Mouse (Mus musculus) limb, embryonic 14.5 days (tissue): ENCODE measurements at regions not wholly inside any gene's neighbourhood (a gene's known extent, or its start where the extent isn't known, plus 50 kb on each side); places are given as distances from the start of the nearest gene placed in this dataset.
A peak's percentile ranks its signal among the peaks of the same experiment; 100 is the strongest.

Source experiments
- ATAC-seq: fragments of 200-750 bp; cut with Nextera tagmentation; 2 replicates; pipeline ENCODE4 v1.8.0; 2017; ENCODE audit warnings: low read depth, moderate number of reproducible peaks, moderate TSS enrichment; ENCODE audit not compliant: low FRiP score
- DNase-seq: peaks from one replicate; pipeline ENCODE4 v3.0.0-alpha.2; 2015; ENCODE audit warnings: low spot score
- H3K27ac ChIP-seq: fragments of 300-500 bp; sonication (generic); replicated peaks from 2 replicates; pipeline ENCODE4 v1.5.1; 2014; ENCODE audit warnings: low read depth, mild to moderate bottlenecking, low read length, moderate library complexity, mixed read lengths
- H3K27me3 ChIP-seq: fragments of 300-500 bp; sonication (generic); 2 replicates; pipeline ENCODE4 v1.6.1; 2014; ENCODE audit warnings: low read length, mixed read lengths; ENCODE audit not compliant: control insufficient read depth, insufficient read depth
- H3K36me3 ChIP-seq: fragments of 300-500 bp; sonication (generic); 2 replicates; pipeline ENCODE4 v1.6.1; 2014; ENCODE audit warnings: mild to moderate bottlenecking, low read length, moderate library complexity, mixed read lengths; ENCODE audit not compliant: control insufficient read depth, insufficient read depth
- H3K4me1 ChIP-seq: fragments of 300-500 bp; sonication (generic); 2 replicates; pipeline ENCODE4 v1.6.1; 2014; ENCODE audit warnings: antibody characterized with exemption, low read length, mixed read lengths; ENCODE audit not compliant: control insufficient read depth, insufficient read depth
- H3K4me2 ChIP-seq: fragments of 300-500 bp; sonication (generic); replicated peaks from 2 replicates; pipeline ENCODE4 v1.6.1; 2014; ENCODE audit warnings: low read depth, mild to moderate bottlenecking, low read length, moderate library complexity; ENCODE audit not compliant: severe bottlenecking
- H3K4me3 ChIP-seq: fragments of 300-500 bp; sonication (generic); replicated peaks from 2 replicates; pipeline ENCODE4 v1.5.1; 2014; ENCODE audit warnings: low read length
- H3K9ac ChIP-seq: fragments of 300-500 bp; sonication (generic); 2 replicates; pipeline ENCODE4 v1.6.1; 2014; ENCODE audit warnings: mild to moderate bottlenecking, low read depth, low read length, moderate library complexity; ENCODE audit not compliant: severe bottlenecking
- H3K9me3 ChIP-seq: fragments of 300-500 bp; sonication (generic); 2 replicates; pipeline ENCODE4 v1.6.1; 2016; ENCODE audit warnings: low read length; ENCODE audit not compliant: control insufficient read depth
- POLR2A ChIP-seq: fragments of 200-500 bp; IDR thresholded peaks from 2 replicates; pipeline ENCODE4 v1.8.0; 2012; ENCODE audit warnings: inconsistent platforms, mild to moderate bottlenecking, moderate library complexity, borderline replicate concordance; ENCODE audit not compliant: insufficient read depth, insufficient read length; ENCODE audit errors: extremely low read depth
- WGBS: fragments of 180-500 bp; shearing (Covaris S2); extraction: QIAGEN DNeasy Blood & Tissue Kit; methylation state at CpG from one replicate; pipeline ENCODE4 v1.1.7; 2014; 5-methylcytosine and 5-hydroxymethylcytosine counted together

DNA sequence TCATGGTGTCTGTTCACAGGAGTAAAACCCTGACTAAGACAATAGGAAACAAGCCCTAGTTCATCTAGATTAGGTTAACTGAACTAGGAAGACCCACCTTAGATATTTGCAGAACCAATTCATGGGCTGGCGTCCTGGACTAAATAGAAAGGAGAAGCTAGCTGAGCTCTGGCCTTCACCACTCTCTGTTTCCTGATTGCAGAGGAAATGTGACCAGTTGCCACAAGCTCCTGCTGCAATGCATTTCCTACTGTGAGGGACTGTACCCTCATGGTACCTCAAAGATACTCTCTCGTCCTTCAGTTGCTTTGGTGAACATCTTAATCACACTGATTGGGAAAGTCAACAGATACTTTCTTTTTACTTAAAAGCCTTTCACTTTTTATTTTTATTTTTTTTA lies 222.9 kb upstream of the Id2 start:
- Histone ChIP-seq H3K4me2 (no peak overlapping the region), H3K4me1 (peaks cover 6% of the 10 kb centered on the region), H3K9me3 (no peaks in the 10 kb centered on the region), H3K27me3 (no peaks in the 10 kb centered on the region), H3K9ac (no peak overlapping the region), H3K27ac (no peak overlapping the region), H3K36me3 (no peaks in the 10 kb centered on the region), H3K4me3 (no peak overlapping the region)
- DNase-seq (no peak), ATAC-seq (no peak)
- TF ChIP-seq POLR2A = no peak
- WGBS = 87% methylated on average over 2 of the region's 2 CpGs

- Histone ChIP-seq H3K9ac (no peak overlapping the region), H3K4me2 (no peak overlapping the region), H3K4me3 (no peak overlapping the region), H3K27ac (no peak overlapping the region), H3K27me3 (no peaks in the 10 kb centered on the region), H3K36me3 (no peaks in the 10 kb centered on the region), H3K9me3 (no peaks in the 10 kb centered on the region), H3K4me1 (peaks cover 6% of the 10 kb centered on the region)
- DNase-seq (no peak), ATAC-seq (no peak)
- 75% methylated on average over 4 of the region's 4 CpGs for WGBS
- no peak for TF ChIP-seq POLR2A
Measured at GRCm38 (mm10) chr12:25318072-25318671, 221.2 kb upstream of the Id2 start.

DNA sequence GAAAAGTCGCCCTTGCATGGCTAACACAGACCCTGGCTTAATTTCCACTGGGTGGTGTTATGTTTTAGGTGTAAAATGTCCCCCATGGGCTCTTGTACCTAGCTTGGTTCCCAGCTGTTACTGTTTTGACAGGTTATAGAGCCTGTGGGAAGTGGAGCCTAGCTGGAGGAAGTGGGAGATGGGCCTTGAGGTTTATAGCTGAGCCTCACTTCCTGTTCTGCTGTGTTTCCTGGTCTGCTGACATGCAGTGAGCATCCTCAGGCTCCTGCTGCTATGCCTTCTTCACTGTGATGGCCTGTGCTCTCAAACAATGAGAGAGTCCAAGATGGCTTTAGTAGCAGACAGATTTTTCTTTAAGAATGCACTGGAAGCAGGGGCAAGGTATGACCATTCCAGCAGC lies 219.0 kb upstream of the Id2 start:
- peaks cover 6% of the 10 kb centered on the region for H3K4me1 ChIP-seq
- H3K27ac ChIP-seq = no peak overlapping the region
- DNase-seq (no peak), ATAC-seq (no peak)
- WGBS = 40% methylated on average over 1 of the region's 1 CpGs
- H3K9me3 ChIP-seq = no peaks in the 10 kb centered on the region
- TF ChIP-seq POLR2A = no peak
- no peak overlapping the region for H3K4me2 ChIP-seq
- H3K4me3 ChIP-seq = no peak overlapping the region
- H3K27me3 ChIP-seq = no peaks in the 10 kb centered on the region
- no peaks in the 10 kb centered on the region for H3K36me3 ChIP-seq
- no peak overlapping the region for H3K9ac ChIP-seq

DNA sequence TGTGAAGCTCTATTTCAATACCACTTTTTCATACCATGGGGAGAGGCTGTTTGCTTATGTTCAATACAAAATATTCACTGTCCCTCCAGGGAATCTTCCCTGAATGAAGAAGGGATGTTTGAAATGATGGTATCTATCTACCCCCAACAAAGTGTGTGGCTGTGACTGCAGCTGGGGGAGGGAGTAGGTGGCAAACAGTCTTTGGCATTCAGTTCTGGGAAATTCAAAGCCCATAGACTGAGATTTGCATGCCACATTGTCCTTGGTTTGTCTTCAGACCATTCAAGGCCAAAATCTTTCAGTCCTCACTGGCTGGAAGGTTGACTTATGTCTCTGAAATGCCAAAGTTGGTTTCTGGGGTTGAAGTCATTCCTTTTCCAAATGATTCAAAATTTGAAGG lies 216.3 kb upstream of the Id2 start:
- no peak for DNase-seq
- TF ChIP-seq POLR2A = no peak
- Histone ChIP-seq H3K9ac (no peak overlapping the region), H3K27me3 (no peaks in the 10 kb centered on the region), H3K27ac (no peak overlapping the region), H3K36me3 (no peaks in the 10 kb centered on the region), H3K4me3 (no peak overlapping the region), H3K4me2 (no peak overlapping the region), H3K4me1 (peaks cover 10% of the 10 kb centered on the region), H3K9me3 (no peaks in the 10 kb centered on the region)
- no peak for ATAC-seq

- peaks cover 12% of the 10 kb centered on the region for H3K4me1 ChIP-seq
- no peak for ATAC-seq
- 87% methylated on average over 2 of the region's 2 CpGs for WGBS
- H3K4me3 ChIP-seq = no peak overlapping the region
- no peak overlapping the region for H3K4me2 ChIP-seq
- H3K27me3 ChIP-seq = no peaks in the 10 kb centered on the region
- H3K36me3 ChIP-seq = no peaks in the 10 kb centered on the region
- H3K9me3 ChIP-seq = no peaks in the 10 kb centered on the region
- H3K27ac ChIP-seq = no peak overlapping the region
- H3K9ac ChIP-seq = no peak overlapping the region
- no peak for TF ChIP-seq POLR2A
- peak; percentile 30 for DNase-seq
Measured at GRCm38 (mm10) chr12:25312390-25312789, 215.4 kb upstream of the Id2 start.

- no peaks in the 10 kb centered on the region for H3K27me3 ChIP-seq
- ATAC-seq (no peak), DNase-seq (no peak)
- no peak overlapping the region for H3K27ac ChIP-seq
- no peak overlapping the region for H3K4me3 ChIP-seq
- no peaks in the 10 kb centered on the region for H3K9me3 ChIP-seq
- TF ChIP-seq POLR2A = no peak
- peaks cover 17% of the 10 kb centered on the region for H3K4me1 ChIP-seq
- H3K4me2 ChIP-seq = no peak overlapping the region
- no peaks in the 10 kb centered on the region for H3K36me3 ChIP-seq
- no peak overlapping the region for H3K9ac ChIP-seq
- 76% methylated on average over 7 of the region's 7 CpGs for WGBS
Measured at GRCm38 (mm10) chr12:25311728-25312127, 214.8 kb upstream of the Id2 start.
